Mouse (Mus musculus) embryonic facial prominence, embryonic 10.5 days (tissue): Measurements from ENCODE around the gene Pomp. TPM values are rescaled to one million over a fixed set of nuclear protein-coding genes. Genes with fewer than 3 reads are reported as not detected.

Experiments used
- DNase-seq: peaks from one replicate; pipeline ENCODE4 v3.0.0-alpha.2; 2017; ENCODE audit warnings: low spot score
- H3K27ac ChIP-seq: fragments of 300-500 bp; sonication (generic); replicated peaks from 2 replicates; pipeline ENCODE4 v1.5.1; 2016; ENCODE audit warnings: mild to moderate bottlenecking
- H3K27me3 ChIP-seq: fragments of 300-500 bp; sonication (generic); replicated peaks from 2 replicates; pipeline ENCODE4 v1.6.1; 2016; ENCODE audit warnings: low read depth, mild to moderate bottlenecking; ENCODE audit not compliant: poor library complexity, severe bottlenecking
- H3K36me3 ChIP-seq: fragments of 300-500 bp; sonication (generic); replicated peaks from 2 replicates; pipeline ENCODE4 v1.6.1; 2016; ENCODE audit warnings: mild to moderate bottlenecking, moderate library complexity
- H3K4me1 ChIP-seq: fragments of 300-500 bp; sonication (generic); 2 replicates; pipeline ENCODE4 v1.6.1; 2016
- H3K4me3 ChIP-seq: fragments of 300-500 bp; sonication (generic); 2 replicates; pipeline ENCODE4 v1.5.1; 2016; ENCODE audit warnings: mild to moderate bottlenecking, moderate library complexity
- H3K9me3 ChIP-seq: fragments of 300-500 bp; sonication (generic); 2 replicates; pipeline ENCODE4 v1.6.1; 2016; ENCODE audit warnings: mild to moderate bottlenecking
- WGBS: fragments of 180-500 bp; shearing (Covaris S2); methylation state at CpG from one replicate; pipeline ENCODE4 v1.1.7; 2016; 5-methylcytosine and 5-hydroxymethylcytosine counted together
- polyA plus RNA-seq: library from polyadenylated mRNA; unstranded; fragments of >200 nt; fragmentation: Nextera tagmentation; extraction: Ambion mirVana; gene quantifications from 2 replicates; pipeline ENCODE4 v1.2.1, GENCODE M21; 2016

Pomp gene
- polyA plus RNA-seq, 1 experiment from 2014 or later: 513 TPM

DNA sequence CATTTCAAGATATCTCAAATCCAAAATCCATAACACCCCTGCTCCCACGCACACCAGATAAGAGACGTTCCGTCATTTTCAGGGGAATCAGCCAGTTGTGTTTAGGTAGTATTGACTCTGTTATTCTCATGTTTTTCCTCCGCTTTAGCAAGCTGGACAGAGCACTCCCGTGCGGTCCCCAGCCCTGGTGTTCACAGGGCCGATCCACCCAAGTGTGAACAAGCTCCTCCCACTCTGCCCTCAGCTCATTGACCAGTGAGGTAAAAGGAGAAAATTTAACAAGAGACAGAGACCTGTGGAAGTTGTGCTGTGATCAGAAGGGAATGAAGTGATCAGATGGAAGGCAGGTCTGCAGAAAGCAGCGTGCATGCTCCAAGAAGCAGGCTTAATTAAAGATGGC lies 31.4 kb upstream of the Pomp start:
- no peaks in the 10 kb centered on the region for H3K9me3 ChIP-seq

DNA sequence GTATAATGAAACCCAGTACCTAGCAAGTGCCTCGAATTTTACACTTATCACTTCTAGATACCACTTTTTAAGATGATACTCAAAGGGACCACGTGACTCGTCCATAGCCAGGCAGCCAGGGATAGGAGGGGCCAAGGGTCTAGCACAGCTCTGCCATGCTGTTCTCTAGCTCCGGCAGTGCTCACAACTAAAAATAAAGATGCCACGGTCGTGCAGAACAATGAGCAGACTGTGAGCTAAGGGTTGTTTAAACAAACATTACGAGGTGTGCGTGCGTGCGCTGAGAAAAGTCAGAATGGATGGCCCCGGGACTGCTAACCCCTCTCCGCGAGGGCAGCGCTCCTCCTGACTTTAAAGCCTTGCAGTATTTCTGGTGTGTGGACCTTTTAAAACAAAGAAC lies 27.4 kb upstream of the Pomp start:
- peaks cover 10% of the 10 kb centered on the region for H3K4me1 ChIP-seq
- H3K27me3 ChIP-seq: peaks cover 21% of the 10 kb centered on the region
- WGBS: 43% methylated on average over 14 of the region's 14 CpGs
- no peak overlapping the region for H3K27ac ChIP-seq
- DNase-seq: peak; percentile 32
- no peaks in the 10 kb centered on the region for H3K36me3 ChIP-seq
- no peaks in the 10 kb centered on the region for H3K9me3 ChIP-seq
- H3K4me3 ChIP-seq: no peak overlapping the region

More for the DNA sequence above, 31.4 kb upstream of the Pomp start:
- no peak for DNase-seq
- H3K4me3 ChIP-seq: no peak overlapping the region
- no peaks in the 10 kb centered on the region for H3K27me3 ChIP-seq
- no peaks in the 10 kb centered on the region for H3K36me3 ChIP-seq
- no peak overlapping the region for H3K27ac ChIP-seq
- peaks cover 15% of the 10 kb centered on the region for H3K4me1 ChIP-seq
- 81% methylated on average over 8 of the region's 8 CpGs for WGBS

GRCm38 (mm10) chr5:147834841-147835500 lies 25.3 kb upstream of the Pomp start:
- WGBS: 7% methylated on average over 17 of the region's 17 CpGs
- peaks cover 21% of the 10 kb centered on the region for H3K27me3 ChIP-seq
- H3K36me3 ChIP-seq: no peaks in the 10 kb centered on the region
- no peaks in the 10 kb centered on the region for H3K9me3 ChIP-seq
- peak overlapping the region; percentile 36 for H3K4me3 ChIP-seq
- peak; percentile 45 for DNase-seq
- H3K27ac ChIP-seq: peak overlapping the region; percentile 59
- H3K4me1 ChIP-seq: peaks cover 10% of the 10 kb centered on the region

- no peak overlapping the region for H3K4me3 ChIP-seq
- H3K36me3 ChIP-seq: no peaks in the 10 kb centered on the region
- WGBS: 81% methylated on average over 12 of the region's 12 CpGs
- H3K4me1 ChIP-seq: peaks cover 10% of the 10 kb centered on the region
- peaks cover 19% of the 10 kb centered on the region for H3K27me3 ChIP-seq
- no peak overlapping the region for H3K27ac ChIP-seq
- no peak for DNase-seq
- H3K9me3 ChIP-seq: no peaks in the 10 kb centered on the region; the same call in 1 of the 2 replicates
These were observed 20.8 kb upstream of the Pomp start for GRCm38 (mm10) chr5:147839418-147839817.

- Histone ChIP-seq H3K27me3 (no peaks in the 10 kb centered on the region), H3K4me1 (no peaks in the 10 kb centered on the region), H3K9me3 (no peaks in the 10 kb centered on the region; the same call in 1 of the 2 replicates), H3K27ac (no peak overlapping the region), H3K36me3 (no peaks in the 10 kb centered on the region), H3K4me3 (no peak overlapping the region)
- no peak for DNase-seq
- 54% methylated on average over 7 of the region's 7 CpGs for WGBS
These were observed 16.9 kb upstream of the Pomp start for GRCm38 (mm10) chr5:147843340-147843739.

DNA sequence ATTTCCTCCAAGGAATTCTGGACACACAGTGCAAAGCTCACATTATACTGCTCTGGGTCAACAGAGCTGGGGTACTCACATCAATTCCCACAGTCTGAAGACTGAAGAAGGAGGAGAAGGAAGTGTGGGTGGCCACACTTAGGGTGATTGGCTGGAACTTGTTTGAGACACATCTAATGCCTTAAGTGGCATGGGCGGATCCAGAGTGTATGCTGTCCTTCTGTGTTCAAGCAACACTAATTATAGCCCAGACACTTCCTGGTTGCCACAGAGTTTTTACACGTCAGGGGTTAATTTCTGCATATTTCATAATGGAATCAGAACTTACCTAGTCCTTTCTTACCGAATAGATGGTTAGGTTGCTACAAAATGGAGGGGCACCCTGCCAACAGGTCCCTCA lies 14.9 kb upstream of the Pomp start:
- H3K4me1 ChIP-seq: no peaks in the 10 kb centered on the region
- H3K27ac ChIP-seq: no peak overlapping the region
- WGBS: 74% methylated on average over 3 of the region's 3 CpGs
- no peak overlapping the region for H3K4me3 ChIP-seq
- H3K36me3 ChIP-seq: no peaks in the 10 kb centered on the region
- DNase-seq: no peak
- H3K27me3 ChIP-seq: no peaks in the 10 kb centered on the region
- H3K9me3 ChIP-seq: no peaks in the 10 kb centered on the region; the same call in 1 of the 2 replicates

DNA sequence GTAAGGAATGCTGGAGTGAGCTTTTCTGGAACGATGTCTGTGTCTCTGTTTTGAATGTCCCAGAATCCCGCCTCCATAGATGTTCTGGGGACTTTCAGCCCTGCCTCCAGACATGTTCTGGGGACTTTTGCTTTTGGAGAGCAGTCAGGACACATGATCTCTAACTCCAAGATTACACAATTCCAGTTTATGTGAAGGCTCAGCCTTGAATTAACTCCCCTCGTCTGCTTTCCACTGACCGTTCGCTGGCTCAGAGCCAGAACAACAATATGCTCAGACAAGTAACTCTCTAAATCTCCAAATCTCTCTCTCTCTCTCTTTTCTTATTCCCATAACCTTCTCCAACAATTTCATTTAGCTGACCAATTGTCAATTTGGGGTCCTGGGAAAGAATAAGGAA lies 12.9 kb upstream of the Pomp start:
- WGBS: 84% methylated on average over 5 of the region's 5 CpGs
- Histone ChIP-seq H3K36me3 (no peaks in the 10 kb centered on the region), H3K9me3 (no peaks in the 10 kb centered on the region; the same call in 1 of the 2 replicates), H3K27me3 (no peaks in the 10 kb centered on the region), H3K4me3 (no peak overlapping the region), H3K27ac (no peak overlapping the region), H3K4me1 (no peaks in the 10 kb centered on the region)
- no peak for DNase-seq

DNA sequence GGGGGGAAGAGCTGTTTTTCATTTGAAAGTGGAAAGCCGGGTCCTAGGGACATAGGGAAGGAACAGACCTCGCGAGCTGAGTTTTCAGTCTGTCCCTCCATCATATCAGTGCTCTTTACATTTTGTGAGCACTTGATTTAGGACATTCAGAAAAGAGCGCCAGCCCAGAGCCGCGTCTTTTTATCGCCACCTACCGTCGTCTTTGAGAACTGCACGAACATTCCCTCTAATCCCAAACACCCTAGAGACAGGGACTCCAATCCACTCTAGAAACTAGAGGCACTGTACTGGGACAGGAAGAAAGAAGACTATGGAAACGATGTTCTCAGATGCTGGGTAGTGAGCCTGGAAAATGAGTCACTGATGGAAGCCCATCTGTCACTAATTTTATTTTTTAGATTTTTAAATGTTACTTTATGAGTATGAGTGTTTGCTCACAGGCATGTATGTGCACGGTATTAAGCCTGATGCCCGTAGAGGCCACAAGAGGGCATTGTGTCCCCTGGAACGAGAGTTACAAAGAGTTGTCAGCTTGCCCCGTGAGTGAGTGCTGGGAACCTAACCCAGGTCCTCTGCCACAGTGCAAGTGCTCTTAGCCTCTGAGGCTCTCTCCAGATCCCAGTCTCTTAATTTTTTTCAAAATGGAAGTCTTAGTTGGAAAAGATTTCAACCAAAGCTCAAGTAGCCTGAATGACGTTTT lies 11.9 kb upstream of the Pomp start:
- 22% methylated on average over 16 of the region's 16 CpGs for WGBS
- Histone ChIP-seq H3K9me3 (no peaks in the 10 kb centered on the region; the same call in 1 of the 2 replicates), H3K4me1 (no peaks in the 10 kb centered on the region), H3K4me3 (no peak overlapping the region), H3K36me3 (no peaks in the 10 kb centered on the region), H3K27ac (no peak overlapping the region), H3K27me3 (no peaks in the 10 kb centered on the region)
- peak; percentile 78 for DNase-seq

- DNase-seq: no peak
- Histone ChIP-seq H3K27ac (no peak overlapping the region), H3K27me3 (no peaks in the 10 kb centered on the region), H3K36me3 (no peaks in the 10 kb centered on the region), H3K9me3 (no peaks in the 10 kb centered on the region), H3K4me1 (no peaks in the 10 kb centered on the region), H3K4me3 (no peak overlapping the region)
- 83% methylated on average over 7 of the region's 7 CpGs for WGBS
These were observed 10.1 kb upstream of the Pomp start for GRCm38 (mm10) chr5:147850194-147850593.

DNA sequence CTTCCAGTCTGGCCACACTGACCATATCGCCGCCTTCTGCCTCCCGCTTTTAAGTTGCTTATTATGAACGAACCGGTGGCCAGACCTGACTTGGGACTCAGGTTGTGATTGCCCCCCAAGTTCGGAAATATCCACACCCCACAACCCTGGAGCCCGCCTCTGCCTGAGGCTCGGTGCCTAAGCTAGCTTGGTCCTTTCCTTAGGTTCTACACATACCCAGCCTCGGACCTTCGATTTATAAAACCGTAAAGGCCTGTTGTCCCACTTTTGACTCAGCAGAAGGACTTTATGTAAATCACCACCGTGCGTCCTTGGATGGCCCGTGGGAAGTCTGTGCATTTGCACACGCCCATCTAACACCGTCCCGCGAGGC lies 199 bp upstream of the Pomp start:
- H3K27ac ChIP-seq: peak overlapping the region; percentile 92
- no peaks in the 10 kb centered on the region for H3K27me3 ChIP-seq
- no peak for DNase-seq
- 1% methylated on average over 18 of the region's 18 CpGs for WGBS
- H3K4me1 ChIP-seq: peaks cover 16% of the 10 kb centered on the region
- H3K4me3 ChIP-seq: peak overlapping the region; percentile 99
- peaks cover 29% of the 10 kb centered on the region for H3K36me3 ChIP-seq
- H3K9me3 ChIP-seq: no peaks in the 10 kb centered on the region

DNA sequence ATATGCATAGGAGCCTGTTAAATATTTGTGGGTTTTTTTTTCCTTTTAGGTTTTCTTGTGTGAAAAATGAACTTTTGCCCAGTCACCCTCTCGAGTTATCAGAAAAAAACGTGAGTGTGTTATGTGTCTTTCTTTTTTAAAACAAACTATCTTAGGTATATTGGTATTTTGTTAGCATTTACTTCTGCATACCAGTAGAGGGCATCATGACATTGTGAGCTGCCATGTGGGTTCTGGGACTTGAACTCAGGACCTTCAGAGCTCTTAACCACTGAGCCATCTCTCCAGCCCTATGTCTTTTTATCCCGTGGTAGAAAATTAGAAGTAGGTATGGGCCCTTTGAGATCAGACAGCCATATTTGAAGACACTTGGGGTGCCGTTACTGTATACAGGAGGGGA lies 8.4 kb downstream of the Pomp start:
- DNase-seq: no peak
- Histone ChIP-seq H3K27me3 (no peaks in the 10 kb centered on the region), H3K36me3 (peaks cover 100% of the 10 kb centered on the region), H3K4me3 (no peak overlapping the region), H3K4me1 (no peaks in the 10 kb centered on the region), H3K9me3 (no peaks in the 10 kb centered on the region), H3K27ac (no peak overlapping the region)
- 88% methylated on average over 4 of the region's 4 CpGs for WGBS

GRCm38 (mm10) chr5:147869568-147869967 lies 9.3 kb downstream of the Pomp start:
- H3K4me1 ChIP-seq: no peaks in the 10 kb centered on the region
- WGBS: 86% methylated on average over 6 of the region's 6 CpGs
- no peak overlapping the region for H3K27ac ChIP-seq
- H3K4me3 ChIP-seq: no peak overlapping the region
- no peaks in the 10 kb centered on the region for H3K27me3 ChIP-seq
- no peaks in the 10 kb centered on the region for H3K9me3 ChIP-seq
- peaks cover 100% of the 10 kb centered on the region for H3K36me3 ChIP-seq
- DNase-seq: no peak

DNA sequence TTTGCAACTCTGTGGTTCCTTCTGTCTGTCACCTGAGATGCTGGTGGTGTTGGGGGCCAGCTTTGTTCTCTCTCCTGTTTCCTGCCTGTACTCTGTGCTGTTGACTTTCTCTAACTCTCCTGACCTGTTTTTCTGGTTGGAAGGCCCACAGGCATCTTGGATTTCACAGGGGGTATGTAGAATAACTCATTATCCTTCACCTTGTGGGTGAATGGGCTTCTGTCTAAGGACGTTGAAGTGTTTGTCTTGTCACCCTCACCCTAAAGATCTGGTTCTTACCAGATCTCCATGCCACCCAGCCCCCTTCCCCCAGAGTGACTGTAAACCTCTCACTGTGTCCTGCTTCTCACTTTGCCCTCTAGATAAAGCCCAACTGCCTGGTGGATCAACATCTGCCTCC lies 10.0 kb downstream of the Pomp start:
- Histone ChIP-seq H3K36me3 (peaks cover 100% of the 10 kb centered on the region), H3K9me3 (no peaks in the 10 kb centered on the region), H3K4me3 (no peak overlapping the region), H3K4me1 (no peaks in the 10 kb centered on the region), H3K27ac (no peak overlapping the region), H3K27me3 (no peaks in the 10 kb centered on the region)
- peak; percentile 18 for DNase-seq
- 88% methylated on average over 1 of the region's 1 CpGs for WGBS
